Mouse (Mus musculus): ENCODE data around the gene Abhd18.
"Not testable (repeated sequence)": the region's sequence is repeated elsewhere in the genome, so short reads cannot be mapped to it uniquely, and the experiment has no call there.

The Abhd18 gene

DNA sequence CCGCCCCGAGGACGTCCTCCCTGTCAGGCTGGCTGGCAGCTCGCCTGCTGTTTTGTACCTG is at the start of gene Abhd18:
Gene Abhd18, plus strand, starts transcription at position 14 of the 61 bp plus-strand sequence.
- not testable (repeated sequence) for DNase-seq

DNA sequence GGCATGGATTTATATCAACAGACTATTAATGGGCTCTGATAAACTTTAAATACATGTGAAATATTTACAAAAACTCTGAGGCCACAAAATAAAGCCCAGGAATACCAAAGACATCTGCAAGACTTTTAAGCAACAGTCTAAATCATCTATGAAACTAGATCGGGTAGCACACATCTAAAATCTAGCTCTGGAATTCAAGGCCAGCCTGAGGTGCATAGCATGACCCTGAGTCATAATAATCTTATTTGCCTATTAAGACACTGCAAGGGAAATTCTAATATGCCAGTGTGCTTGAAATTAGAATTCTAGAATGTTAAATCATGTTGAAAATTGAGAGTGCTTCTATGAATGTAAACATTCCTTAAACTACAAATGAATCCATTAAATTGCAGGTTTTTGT is 48.7 kb upstream of the Abhd18 start:
- no peak for DNase-seq

DNA sequence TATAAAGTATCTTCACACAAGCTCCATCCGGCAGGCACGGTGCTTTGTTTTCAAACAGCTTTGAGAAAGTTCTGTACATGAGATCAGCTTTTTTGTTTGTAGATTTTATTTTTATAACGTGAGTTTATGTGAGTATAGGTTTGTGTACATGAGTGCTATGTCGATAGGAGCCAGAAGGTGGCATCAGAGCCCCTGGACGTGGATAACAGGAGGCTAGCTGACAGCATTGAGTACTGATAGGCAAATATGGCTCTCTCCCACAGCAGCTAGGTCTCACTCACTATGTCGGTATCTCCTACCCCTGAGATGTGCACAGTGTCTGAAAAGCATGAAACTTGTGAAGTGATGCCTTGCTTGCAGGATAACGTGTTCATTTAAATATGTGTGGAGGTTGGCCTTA is 48.3 kb upstream of the Abhd18 start:
- DNase-seq: peak; percentile 67

DNA sequence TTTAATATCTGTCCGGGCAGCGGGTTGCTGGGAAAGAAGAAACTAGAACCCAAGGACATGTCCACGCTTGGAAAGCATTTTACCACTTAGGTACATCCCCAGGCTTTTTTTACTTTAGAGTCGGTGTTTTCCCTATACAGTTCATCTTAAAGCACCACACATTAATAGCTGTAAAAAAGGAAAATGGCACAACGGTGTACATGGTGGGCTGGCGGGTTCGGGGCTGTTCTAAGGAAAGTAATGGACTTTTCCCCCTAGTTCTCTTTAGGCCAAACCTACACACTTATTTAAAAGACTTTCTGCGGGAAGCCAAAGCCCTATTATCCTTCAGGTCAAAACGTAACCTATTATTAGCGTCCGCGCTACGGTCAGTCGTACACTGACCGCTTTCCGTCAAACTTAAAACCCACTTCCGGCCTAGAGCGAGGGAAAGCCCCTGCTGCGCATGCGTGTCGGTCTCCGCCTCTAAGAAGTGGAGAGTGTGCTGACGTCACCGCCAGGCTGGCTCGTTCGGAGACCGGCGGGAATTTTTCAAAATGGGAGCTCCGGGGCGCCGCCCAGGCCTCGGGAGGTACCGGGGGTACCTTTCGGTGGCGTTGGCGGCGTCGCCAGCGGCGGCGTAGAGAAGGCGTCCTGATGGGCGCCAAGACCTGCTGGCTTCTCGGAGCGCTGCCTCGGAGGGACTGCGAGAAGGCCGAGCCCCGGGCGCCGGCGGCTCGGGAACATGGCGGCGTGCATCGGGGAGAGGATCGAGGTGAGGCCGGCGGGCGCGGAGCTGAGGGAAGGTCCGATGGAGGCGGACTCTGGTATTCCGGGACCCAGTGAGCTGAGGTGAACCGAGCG is 47.0 kb upstream of the Abhd18 start, which contains the start of gene Plk4:
Gene Plk4, plus strand, starts transcription at position 490 of the 843 bp plus-strand sequence.
- peak; percentile 99 for DNase-seq

DNA sequence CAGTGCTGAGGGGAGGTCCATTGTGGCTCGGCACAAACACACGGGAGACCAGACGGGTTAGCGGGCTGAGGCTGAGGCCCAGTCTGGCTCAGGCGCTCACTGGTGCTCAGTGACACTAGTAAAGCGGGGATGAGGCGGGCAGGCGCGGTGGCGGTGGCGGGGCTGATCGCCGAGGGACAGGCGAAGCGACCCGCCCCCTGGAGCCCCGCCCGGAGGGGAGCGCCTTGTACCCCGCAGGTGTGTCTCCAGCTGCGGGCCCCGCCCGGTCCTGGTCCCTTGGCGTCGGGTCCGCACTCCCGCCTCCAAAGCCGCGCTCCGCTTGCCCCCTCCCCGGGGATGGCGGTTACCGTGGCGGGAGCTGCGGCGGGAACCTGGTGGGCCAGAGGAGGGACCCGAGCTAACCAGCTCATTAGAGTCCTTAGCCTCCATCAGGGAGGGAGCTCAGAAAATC is 46.4 kb upstream of the Abhd18 start:
- peak; percentile 68 for DNase-seq

DNA sequence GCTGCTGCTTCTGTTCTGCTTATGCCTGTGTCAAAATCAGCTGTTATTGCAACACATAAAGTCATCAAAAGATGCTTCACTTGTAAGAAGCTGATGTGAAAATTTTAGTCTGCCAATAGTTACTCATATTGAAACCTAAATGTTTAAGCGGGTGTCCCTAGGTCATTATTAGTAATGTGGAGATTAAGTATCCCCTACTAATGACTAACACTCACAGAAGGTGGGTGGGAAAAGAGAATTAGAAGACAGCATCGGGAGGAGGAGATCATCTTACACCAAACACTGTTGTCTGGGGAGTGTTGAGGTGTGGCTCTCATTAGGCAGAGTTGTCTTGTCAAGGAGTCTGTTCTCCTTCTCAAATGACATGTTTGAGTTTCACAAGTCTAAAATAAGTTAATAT is 39.9 kb upstream of the Abhd18 start:
- no peak for DNase-seq

DNA sequence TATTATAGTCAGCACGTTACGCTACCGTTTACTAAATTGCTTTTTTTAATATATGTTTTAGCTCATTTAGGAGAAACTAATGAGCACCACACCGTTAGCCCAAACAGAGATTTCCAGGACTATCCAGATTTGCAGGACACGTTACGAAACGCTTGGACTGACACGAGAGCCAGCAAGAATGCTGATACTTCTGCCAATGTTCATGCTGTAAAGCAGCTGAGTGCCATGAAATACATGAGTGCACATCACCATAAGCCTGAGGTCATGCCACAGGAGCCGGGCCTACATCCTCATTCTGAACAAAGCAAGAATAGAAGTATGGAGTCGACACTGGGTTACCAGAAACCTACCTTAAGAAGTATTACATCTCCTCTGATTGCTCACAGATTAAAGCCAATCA is 38.1 kb upstream of the Abhd18 start:
- DNase-seq: no peak

DNA sequence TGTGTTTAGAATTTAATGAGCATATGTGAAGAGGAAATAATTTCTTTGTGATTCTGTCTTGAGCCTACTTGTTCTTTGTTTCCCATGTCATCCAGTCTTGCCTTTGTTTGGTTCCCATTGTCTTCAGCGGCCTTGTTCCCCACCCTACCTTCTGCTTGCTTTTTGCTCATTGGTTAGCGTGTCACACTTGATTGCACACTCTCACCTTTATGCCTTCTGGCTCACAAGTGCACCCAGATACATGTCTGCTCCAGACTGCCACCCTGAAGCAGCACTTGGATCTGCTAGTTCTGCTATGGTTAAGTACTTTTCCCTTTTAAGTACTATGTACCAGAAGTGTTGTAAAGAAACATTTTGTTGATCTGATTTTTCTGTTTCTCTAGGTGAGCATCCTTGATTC is 36.9 kb upstream of the Abhd18 start:
- no peak for DNase-seq

DNA sequence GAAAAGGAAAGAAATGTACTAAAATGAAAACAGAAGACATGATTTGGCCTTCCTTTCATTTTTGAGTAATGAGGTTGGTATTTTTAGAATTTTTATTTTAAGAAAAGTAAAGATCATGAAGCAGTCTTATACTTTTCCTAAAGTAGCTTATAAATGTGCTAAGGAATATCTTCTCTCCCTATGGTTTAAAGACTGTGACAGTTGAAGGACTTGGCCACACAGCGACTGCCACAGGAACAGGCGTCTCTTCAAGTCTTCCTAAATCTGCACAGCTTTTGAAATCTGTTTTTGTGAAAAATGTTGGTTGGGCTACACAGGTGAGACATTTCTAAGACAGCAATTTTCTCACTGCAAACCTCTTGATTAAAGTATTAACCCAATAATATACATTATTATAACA is 33.5 kb upstream of the Abhd18 start:
- DNase-seq: no peak

DNA sequence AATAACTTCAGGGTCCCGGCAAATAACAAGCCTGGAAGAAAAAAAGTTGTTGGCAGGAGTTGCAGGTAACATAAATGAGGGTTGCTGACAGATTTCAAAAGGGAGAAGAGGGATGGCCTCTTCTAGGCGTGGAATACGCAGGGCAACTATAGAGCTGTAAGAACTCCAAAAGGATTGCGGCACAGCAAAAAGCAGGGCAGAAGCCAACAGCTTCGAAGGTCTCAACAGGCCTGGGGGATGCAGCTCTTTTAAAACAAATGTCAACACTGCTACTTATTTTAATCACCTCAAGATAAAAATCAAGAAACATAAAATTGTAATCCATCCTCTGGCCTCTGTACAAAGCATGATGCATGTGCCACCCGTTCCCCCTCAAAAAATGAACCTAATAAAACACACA is 1.2 kb upstream of the Abhd18 start:
- not testable (repeated sequence) for DNase-seq

DNA sequence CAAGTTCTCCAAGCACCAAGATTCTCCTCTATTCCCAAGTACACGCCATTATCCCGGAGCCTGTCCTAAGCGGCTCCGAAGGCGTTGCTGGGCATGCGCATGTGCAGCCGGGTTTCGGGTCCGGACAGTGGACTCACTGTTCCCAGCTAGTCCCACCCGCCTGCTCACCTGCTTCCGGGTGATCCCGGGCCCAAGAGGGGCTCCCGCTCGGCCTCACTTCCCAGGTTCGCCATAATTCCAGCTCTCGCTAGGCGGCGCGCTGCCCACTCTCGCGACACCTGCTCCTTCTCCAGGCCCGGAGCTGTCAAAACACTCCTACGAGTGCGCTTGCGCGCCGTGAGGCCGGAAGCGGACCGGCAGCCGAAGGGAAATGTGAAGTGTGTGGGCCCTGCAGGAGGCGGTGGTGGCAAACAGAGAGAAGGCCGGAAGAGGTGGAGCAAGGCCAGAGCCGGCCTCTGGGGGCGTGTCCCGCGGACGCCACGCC is 255 bp upstream of the Abhd18 start, which contains the start of gene Mfsd8:
Gene Mfsd8, minus strand, starts transcription at position 414 of the 484 bp plus-strand sequence.
- DNase-seq: peak; percentile 96

DNA sequence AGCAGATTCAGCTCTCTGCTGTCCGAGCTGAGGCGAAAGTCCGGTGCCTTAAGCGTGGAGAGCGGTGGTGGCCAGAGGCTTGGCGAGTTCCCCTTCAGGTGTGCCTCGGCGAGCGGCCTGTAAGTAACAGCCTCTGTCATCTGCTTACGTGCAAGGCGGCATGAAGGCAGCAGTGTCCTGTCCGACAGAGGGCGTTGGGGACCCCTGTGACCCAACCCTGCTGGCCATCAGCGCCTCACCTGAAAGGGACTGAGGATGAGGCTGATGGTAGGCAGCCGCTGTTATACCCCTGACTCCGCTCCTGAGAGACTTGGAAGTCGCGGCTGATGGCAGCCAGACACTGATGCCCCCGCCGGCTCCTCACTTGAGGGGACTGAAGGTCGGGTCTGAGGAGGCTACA is 248 bp downstream of the Abhd18 start:
- peak; percentile 71 for DNase-seq

DNA sequence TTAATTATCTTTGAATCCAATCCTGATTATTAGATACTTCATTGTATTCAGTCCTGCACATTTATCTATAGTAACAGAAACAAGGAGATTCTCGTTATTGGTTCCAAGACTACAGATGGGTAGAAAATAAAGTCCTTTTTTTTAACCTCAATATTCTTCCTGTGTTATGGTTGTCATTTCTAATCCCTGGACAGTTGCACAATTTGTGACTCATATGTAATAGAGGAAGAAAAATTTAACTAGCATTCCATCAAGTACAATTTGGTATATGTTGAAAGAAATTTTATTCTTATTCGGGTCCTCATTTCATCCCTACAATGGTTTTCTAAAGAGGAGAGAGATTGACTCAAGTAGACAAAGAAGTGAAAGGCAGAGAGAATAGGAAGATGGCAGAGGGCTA is 1.2 kb downstream of the Abhd18 start:
- not testable (repeated sequence) for DNase-seq

DNA sequence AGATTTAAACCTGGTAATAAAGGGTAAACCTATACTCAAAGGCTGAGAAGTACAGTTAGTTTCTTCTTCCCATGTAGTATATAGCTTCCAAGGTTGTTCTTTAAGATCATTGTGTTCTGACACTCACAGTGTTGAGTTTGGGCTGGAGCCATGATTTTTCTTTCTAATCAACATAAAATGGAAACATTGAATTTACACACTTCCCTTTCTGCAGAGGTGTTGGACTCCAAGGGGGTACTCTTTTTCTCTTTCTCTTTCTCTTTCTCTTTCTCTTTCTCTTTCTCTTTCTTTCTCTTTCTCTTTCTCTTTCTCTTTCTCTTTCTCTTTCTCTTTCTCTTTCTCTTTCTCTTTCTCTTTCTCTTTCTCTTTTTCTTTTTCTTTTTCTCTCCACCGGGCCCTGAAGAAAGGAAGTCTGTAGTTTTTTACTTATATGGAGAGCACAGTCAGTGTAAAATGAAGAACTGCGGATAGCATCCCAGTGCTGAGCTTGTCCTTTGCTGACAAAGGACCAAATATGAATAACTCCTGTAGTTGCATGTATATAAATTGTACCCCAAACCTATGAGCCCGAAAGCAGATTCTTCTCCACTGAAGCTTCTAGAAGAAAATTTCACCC is 6.5 kb downstream of the Abhd18 start:
- not testable (repeated sequence) for DNase-seq

DNA sequence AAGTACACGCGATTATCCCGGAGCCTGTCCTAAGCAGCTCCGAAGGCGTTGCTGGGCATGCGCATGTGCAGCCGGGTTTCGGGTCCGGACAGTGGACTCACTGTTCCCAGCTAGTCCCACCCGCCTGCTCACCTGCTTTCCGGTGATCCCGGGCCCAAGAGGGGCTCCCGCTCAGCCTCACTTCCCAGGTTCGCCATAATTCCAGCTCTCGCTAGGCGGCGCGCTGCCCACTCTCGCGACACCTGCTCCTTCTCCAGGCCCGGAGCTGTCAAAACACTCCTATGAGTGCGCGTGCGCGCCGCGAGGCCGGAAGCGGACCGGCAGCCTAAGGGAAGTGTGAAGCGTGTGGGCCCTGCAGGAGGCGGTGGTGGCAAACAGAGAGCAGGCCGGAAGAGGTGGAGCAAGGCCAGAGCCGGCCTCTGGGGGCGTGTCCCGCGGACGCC is 47.1 kb downstream of the Abhd18 start:
- peak; percentile 99 for DNase-seq

DNA sequence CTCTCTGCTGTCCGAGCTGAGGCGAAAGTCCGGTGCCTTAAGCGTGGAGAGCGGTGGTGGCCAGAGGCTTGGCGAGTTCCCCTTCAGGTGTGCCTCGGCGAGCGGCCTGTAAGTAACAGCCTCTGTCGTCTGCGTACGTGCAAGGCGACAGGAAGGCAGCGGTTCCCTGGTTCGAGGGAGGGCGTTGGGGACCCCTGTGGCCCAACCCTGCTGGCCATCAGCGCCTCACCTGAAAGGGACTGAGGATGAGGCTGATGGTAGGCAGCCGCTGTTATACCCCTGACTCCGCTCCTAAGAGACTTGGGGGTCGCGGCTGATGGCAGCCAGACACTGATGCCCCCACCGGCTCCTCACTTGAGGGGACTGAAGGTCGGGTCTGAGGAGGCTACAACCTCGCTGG is 47.6 kb downstream of the Abhd18 start:
- peak; percentile 43 for DNase-seq

DNA sequence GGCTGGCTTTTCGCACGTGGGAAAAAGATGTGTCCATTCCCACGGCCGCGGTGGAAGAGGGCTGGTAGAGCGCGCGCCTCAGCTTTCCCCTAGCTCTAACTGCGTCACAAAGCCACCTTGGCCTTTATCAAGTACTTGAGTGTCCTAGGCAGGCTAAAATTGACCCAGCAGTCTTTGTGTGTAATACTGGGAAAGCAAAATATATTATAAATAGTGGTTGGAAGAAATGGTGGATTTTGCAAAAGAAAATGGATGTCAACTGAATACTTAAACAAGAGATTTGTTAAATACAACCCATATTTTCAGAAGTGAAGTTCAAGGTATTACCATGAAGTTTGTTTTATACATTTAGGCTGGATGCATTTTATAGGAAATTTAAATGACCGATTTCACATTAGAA is 55.7 kb downstream of the Abhd18 start, which contains the start of gene 1700034I23Rik:
Gene 1700034I23Rik, minus strand, starts transcription at position 101 of the 400 bp plus-strand sequence.
- DNase-seq: not testable (repeated sequence)

DNA sequence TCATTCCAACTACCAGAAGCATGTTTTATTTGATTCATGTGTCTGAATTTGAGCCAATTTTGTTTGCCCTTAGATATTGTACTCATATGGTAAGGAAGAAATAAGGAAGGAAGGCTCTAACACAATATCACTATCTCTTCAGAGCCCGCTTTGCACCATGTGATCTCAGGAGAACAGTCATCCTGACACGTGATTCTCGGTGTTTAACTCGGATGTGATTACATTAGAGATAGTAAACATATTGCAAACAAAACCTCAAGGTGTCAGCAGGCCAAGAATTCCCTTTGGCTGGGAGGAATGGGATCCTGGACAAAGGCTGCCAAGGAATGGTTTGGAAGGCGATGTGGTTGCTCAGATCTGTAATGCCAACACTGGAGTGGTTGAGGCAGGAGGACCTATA is 91.4 kb downstream of the Abhd18 start:
- DNase-seq: no peak

DNA sequence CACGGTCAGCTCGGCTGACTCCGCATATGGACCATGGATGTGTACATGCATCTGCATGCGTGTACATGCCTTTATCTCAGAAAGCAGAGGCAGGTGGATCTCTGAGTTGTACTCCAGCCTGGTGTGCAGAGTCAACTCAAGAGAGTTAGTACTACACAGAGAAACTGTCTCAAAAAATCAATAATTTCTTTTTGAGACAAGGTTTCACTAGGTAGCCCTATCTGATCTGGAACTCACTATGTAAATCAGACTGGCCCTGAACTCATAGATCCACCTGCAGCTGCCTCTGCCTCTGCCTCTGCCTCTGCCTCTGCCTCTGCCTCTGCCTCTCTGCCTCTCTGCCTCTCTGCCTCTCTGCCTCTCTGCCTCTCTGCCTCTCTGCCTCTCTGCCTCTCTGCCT is 91.8 kb downstream of the Abhd18 start:
- no peak for DNase-seq

DNA sequence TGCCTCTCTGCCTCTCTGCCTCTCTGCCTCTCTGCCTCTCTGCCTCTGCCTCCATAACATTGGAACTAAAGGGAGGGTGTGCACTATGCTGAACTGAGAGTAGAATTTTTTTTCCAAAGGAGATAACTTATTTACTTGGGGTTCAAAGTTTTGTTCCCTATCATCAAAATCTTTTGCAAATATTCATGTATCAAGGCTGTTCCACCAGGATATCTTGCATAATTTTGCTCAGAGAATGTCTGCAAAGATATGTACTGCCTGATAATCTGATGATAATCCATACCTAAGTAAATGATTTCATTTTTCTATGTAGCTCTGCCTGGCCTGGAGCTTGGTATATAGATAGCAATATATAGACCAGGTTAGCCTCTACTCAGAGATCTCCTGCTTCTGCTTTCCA is 92.2 kb downstream of the Abhd18 start:
- DNase-seq: no peak

DNA sequence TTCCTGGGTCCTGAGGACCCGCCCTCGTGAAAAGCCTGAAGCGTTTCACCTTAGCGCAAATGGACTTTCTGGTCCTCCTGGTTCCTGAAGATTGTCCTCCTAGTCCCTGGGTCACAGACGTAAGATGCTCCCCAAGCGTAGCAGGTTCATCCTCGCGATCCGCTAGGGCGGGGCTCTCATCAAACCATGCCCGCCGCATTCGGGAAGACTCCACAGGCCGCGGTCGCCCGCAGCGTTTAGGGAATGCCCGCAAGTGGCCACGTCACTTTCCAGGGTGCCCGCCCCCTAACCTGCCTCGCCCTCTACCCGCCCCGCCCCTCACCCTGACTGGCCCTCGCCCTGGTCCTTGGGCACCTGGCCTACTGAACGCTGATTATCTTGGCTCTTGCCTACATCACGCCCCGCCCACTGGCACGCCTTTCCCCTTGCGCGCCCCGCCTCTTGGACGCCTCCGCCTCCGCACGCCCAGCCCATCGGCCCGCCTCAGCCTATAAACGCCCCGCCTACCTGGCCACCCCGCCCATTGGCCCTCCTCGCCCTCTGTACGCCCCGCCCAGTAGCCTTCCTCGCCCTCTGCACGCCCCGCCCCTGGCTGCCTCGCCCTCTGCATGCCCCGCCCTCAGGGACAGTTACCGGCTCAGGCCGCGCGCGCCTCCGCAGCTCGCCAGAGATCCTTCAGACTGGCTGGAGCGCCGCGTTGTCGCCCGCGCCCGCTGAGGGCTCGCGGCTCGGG is 102.6 kb downstream of the Abhd18 start, which contains the start of gene Larp1b:
Gene Larp1b, plus strand, starts transcription at position 659 of the 733 bp plus-strand sequence.
- peak; percentile 100 for DNase-seq

DNA sequence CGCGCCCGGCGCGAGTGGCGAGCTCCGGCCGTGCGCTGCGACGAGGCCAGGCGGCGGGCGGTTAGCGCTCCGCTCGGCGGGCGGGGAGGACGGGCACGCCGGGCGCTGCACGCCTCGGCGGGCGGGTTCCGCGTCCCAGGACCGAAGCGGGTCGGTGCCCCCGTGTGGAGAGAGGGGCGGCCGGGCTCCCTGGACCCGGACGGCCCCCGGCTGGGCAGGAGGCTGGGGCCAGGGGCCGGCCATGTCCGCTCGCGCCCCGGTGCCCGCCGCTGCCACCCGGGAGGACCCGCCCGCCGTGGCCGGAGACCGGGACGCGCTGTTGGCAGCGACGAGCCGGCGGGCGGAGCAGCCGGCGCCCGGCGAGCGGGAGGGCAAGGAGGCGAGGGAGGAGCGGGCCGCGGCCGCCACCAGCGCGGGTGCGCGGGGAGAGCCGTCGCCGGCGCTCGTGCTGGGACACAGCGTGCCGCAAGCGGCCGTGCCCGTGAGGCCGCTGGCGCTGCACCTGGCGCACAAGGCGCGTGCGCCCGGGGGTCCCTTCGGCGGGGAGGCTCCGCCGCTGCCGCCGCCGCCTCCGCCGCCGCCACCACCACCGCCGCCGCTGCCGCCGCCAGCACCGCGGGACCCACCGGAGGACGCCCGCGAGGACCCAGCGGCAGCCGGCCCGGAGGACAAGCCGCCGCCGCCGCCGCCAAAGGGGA is 103.3 kb downstream of the Abhd18 start:
- DNase-seq: peak; percentile 63

DNA sequence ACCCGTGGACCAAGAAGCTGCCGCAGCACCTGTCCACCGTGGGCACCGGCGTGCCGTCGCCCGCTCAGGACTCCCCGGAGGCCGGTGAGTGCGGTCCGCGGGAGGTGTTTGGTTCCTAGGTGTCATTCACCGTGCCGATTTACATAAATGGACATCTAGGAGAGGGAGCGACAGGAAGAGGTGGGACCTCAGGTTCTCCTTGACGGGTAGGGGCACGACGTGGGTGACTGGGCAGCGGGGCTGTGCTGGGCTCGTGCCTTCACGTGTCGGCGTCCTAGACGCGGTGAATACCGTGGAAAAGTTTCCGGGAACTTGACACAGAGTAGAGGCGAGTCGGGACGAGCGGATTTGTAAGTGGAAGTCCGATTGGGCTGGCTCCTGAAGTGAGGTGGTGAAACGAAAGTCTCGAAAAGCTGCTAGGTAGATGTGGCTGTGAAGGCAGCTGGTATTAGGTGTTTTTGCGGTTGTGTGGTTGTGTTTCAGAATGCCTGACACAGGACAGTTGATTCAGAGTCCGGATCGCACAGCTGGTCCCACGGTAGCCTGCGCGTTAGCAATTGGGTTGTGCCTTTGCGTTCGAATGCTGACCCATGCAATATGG is 103.9 kb downstream of the Abhd18 start:
- DNase-seq: peak; percentile 65
